Mouse (Mus musculus): ENCODE results near the gene Ankrd24.

Gene Ankrd24

GRCm38 (mm10) chr10:81612779-81613178 is 15.6 kb upstream of the Ankrd24 start:
- TF ChIP-seq NANOG (IDR thresholded peaks at IDR 0.05; ENCODE audit: borderline replicate concordance, low read length) = no peak
- H3K4me1 ChIP-seq (replicated peaks; ENCODE audit: low read depth, low read length) = peaks cover 62% of the 10 kb centered on the region
- H3K36me3 ChIP-seq (ENCODE audit: insufficient read depth, low read length) = peaks cover 24% of the 10 kb centered on the region
- H3K4me3 ChIP-seq (replicated peaks; ENCODE audit: low read length) = peak overlapping the region; percentile 30; the same call in 1 of the 2 replicates
- H3K27me3 ChIP-seq (ENCODE audit: insufficient read depth, low read length) = no peaks in the 10 kb centered on the region
- peaks cover 30% of the 10 kb centered on the region for H3K9me3 ChIP-seq (ENCODE audit: low read length)

- Histone ChIP-seq H3K36me3 (ENCODE audit: insufficient read depth, low read length) (0 out of 2 replicates have a peak, but pooled peaks cover 3% of the 10 kb centered on the region), H3K4me3 (replicated peaks; ENCODE audit: low read length) (peak overlapping the region; percentile 30), H3K9me3 (ENCODE audit: low read length) (peaks cover 8% of the 10 kb centered on the region; the same call in 1 of the 2 replicates), H3K27me3 (ENCODE audit: insufficient read depth, low read length) (no peaks in the 10 kb centered on the region), H3K4me1 (replicated peaks; ENCODE audit: low read depth, low read length) (peaks cover 74% of the 10 kb centered on the region)
- TF ChIP-seq POU5F1 (IDR thresholded peaks at IDR 0.05; ENCODE audit: borderline replicate concordance, low read length) (no peak), CTCF (conservative IDR thresholded peaks at IDR 0.05; ENCODE audit: low read length) (no peak), NANOG (IDR thresholded peaks at IDR 0.05; ENCODE audit: borderline replicate concordance, low read length) (no peak)
Observed at GRCm38 (mm10) chr10:81615486-81615885, 12.9 kb upstream of the Ankrd24 start.

- H3K27me3 ChIP-seq (ENCODE audit: insufficient read depth, low read length) = no peaks in the 10 kb centered on the region
- H3K36me3 ChIP-seq (ENCODE audit: insufficient read depth, low read length) = peaks cover 39% of the 10 kb centered on the region
- TF ChIP-seq POU5F1 (IDR thresholded peaks at IDR 0.05; ENCODE audit: borderline replicate concordance, low read length) = no peak
- TF ChIP-seq NANOG (IDR thresholded peaks at IDR 0.05; ENCODE audit: borderline replicate concordance, low read length) = no peak
- no peak for TF ChIP-seq CTCF (conservative IDR thresholded peaks at IDR 0.05; ENCODE audit: low read length)
- no peak overlapping the region for H3K4me3 ChIP-seq (replicated peaks; ENCODE audit: low read length)
- no peaks in the 10 kb centered on the region for H3K9me3 ChIP-seq (ENCODE audit: low read length)
- H3K4me1 ChIP-seq (replicated peaks; ENCODE audit: low read depth, low read length) = peaks cover 86% of the 10 kb centered on the region
Observed at GRCm38 (mm10) chr10:81619976-81620375, 8.4 kb upstream of the Ankrd24 start.

- H3K36me3 ChIP-seq (ENCODE audit: insufficient read depth, low read length) = peaks cover 47% of the 10 kb centered on the region
- H3K9me3 ChIP-seq (ENCODE audit: low read length) = no peaks in the 10 kb centered on the region
- H3K4me1 ChIP-seq (replicated peaks; ENCODE audit: low read depth, low read length) = peaks cover 86% of the 10 kb centered on the region
- no peaks in the 10 kb centered on the region for H3K27me3 ChIP-seq (ENCODE audit: insufficient read depth, low read length)
- no peak for TF ChIP-seq CTCF (conservative IDR thresholded peaks at IDR 0.05; ENCODE audit: low read length)
- TF ChIP-seq NANOG (IDR thresholded peaks at IDR 0.05; ENCODE audit: borderline replicate concordance, low read length) = no peak
- no peak for TF ChIP-seq POU5F1 (IDR thresholded peaks at IDR 0.05; ENCODE audit: borderline replicate concordance, low read length)
- no peak overlapping the region for H3K4me3 ChIP-seq (replicated peaks; ENCODE audit: low read length)
Observed at GRCm38 (mm10) chr10:81620786-81621185, 7.6 kb upstream of the Ankrd24 start.

GRCm38 (mm10) chr10:81623441-81623840 is 4.9 kb upstream of the Ankrd24 start:
- Histone ChIP-seq H3K4me3 (replicated peaks; ENCODE audit: low read length) (peak overlapping the region; percentile 59), H3K4me1 (replicated peaks; ENCODE audit: low read depth, low read length) (peaks cover 82% of the 10 kb centered on the region)
- no peak for TF ChIP-seq CTCF (conservative IDR thresholded peaks at IDR 0.05; ENCODE audit: low read length)
- no peak for TF ChIP-seq POU5F1 (IDR thresholded peaks at IDR 0.05; ENCODE audit: borderline replicate concordance, low read length)
- TF ChIP-seq NANOG (IDR thresholded peaks at IDR 0.05; ENCODE audit: borderline replicate concordance, low read length) = no peak

GRCm38 (mm10) chr10:81626101-81626993 is 2.0 kb upstream of the Ankrd24 start:
- H3K9me3 ChIP-seq (ENCODE audit: low read length) = no peaks in the 10 kb centered on the region
- peaks cover 37% of the 10 kb centered on the region for H3K36me3 ChIP-seq (ENCODE audit: insufficient read depth, low read length)
- peak overlapping the region; percentile 85 for H3K4me3 ChIP-seq (replicated peaks; ENCODE audit: low read length)
- no peak for TF ChIP-seq POU5F1 (IDR thresholded peaks at IDR 0.05; ENCODE audit: borderline replicate concordance, low read length)
- TF ChIP-seq CTCF (conservative IDR thresholded peaks at IDR 0.05; ENCODE audit: low read length) = no peak
- no peak for TF ChIP-seq NANOG (IDR thresholded peaks at IDR 0.05; ENCODE audit: borderline replicate concordance, low read length)
- no peaks in the 10 kb centered on the region for H3K27me3 ChIP-seq (ENCODE audit: insufficient read depth, low read length)
- H3K4me1 ChIP-seq (replicated peaks; ENCODE audit: low read depth, low read length) = peaks cover 90% of the 10 kb centered on the region

More at GRCm38 (mm10) chr10:81623441-81623840, 4.9 kb upstream of the Ankrd24 start:
- H3K9me3 ChIP-seq (ENCODE audit: low read length) = no peaks in the 10 kb centered on the region
- H3K36me3 ChIP-seq (ENCODE audit: insufficient read depth, low read length) = peaks cover 48% of the 10 kb centered on the region
- H3K27me3 ChIP-seq (ENCODE audit: insufficient read depth, low read length) = no peaks in the 10 kb centered on the region

GRCm38 (mm10) chr10:81626994-81627835 is 1.1 kb upstream of the Ankrd24 start, which contains the start of gene Sirt6:
Gene Sirt6, minus strand, starts transcription at chr10:81627797.
- Histone ChIP-seq H3K4me1 (replicated peaks; ENCODE audit: low read depth, low read length) (peaks cover 83% of the 10 kb centered on the region), H3K36me3 (ENCODE audit: insufficient read depth, low read length) (peaks cover 29% of the 10 kb centered on the region), H3K27me3 (ENCODE audit: insufficient read depth, low read length) (no peaks in the 10 kb centered on the region), H3K9me3 (ENCODE audit: low read length) (no peaks in the 10 kb centered on the region), H3K4me3 (replicated peaks; ENCODE audit: low read length) (peak within 1 kb of the TSS; percentile 85)
- TF ChIP-seq CTCF (conservative IDR thresholded peaks at IDR 0.05; ENCODE audit: low read length) (no peak), POU5F1 (IDR thresholded peaks at IDR 0.05; ENCODE audit: borderline replicate concordance, low read length) (no peak), NANOG (IDR thresholded peaks at IDR 0.05; ENCODE audit: borderline replicate concordance, low read length) (no peak)

GRCm38 (mm10) chr10:81627836-81628220 is 512 bp upstream of the Ankrd24 start:
- TF ChIP-seq POU5F1 (IDR thresholded peaks at IDR 0.05; ENCODE audit: borderline replicate concordance, low read length) = no peak
- no peak for TF ChIP-seq CTCF (conservative IDR thresholded peaks at IDR 0.05; ENCODE audit: low read length)
- TF ChIP-seq NANOG (IDR thresholded peaks at IDR 0.05; ENCODE audit: borderline replicate concordance, low read length) = no peak
- no peaks in the 10 kb centered on the region for H3K9me3 ChIP-seq (ENCODE audit: low read length)
- peaks cover 82% of the 10 kb centered on the region for H3K4me1 ChIP-seq (replicated peaks; ENCODE audit: low read depth, low read length)
- no peaks in the 10 kb centered on the region for H3K27me3 ChIP-seq (ENCODE audit: insufficient read depth, low read length)
- H3K4me3 ChIP-seq (replicated peaks; ENCODE audit: low read length) = peak overlapping the region; percentile 85
- H3K36me3 ChIP-seq (ENCODE audit: insufficient read depth, low read length) = peaks cover 24% of the 10 kb centered on the region
